ENCODE assay signal across 8 mouse cellular contexts in genomic region chr16:17208389-17209361, GRCm38 (mm10). TPM values are rescaled to one million over a fixed set of nuclear protein-coding genes. Genes with fewer than 3 reads are reported as not detected.
DNase-seq lines count a peak whose midpoint lies in the region; ATAC-seq and TF ChIP-seq lines count a peak whose summit lies in the region.

Rimbp3 (plus strand) TSS chr16:17208603.

- H3K27ac ChIP-seq in heart, embryonic 13.5 days (replicated peaks) = 0 out of 2 replicates have a peak within 1 kb of the TSS, but pooled peaks have one; percentile 2
- peak within 1 kb of the TSS; percentile 28; the same call in 1 of the 2 replicates for H3K27ac ChIP-seq in kidney, postnatal 0 days
- H3K27ac ChIP-seq in liver, embryonic 11.5 days (ENCODE audit: low read depth, low read length) = peak within 1 kb of the TSS; percentile 38

- TF ChIP-seq CTCF in brain, embryonic 14.5 days (IDR thresholded peaks at IDR 0.05; ENCODE audit: borderline replicate concordance, extremely low read depth, insufficient read depth, insufficient read length) = peak; percentile 90
- TF ChIP-seq CTCF in kidney, postnatal 0 days (IDR thresholded peaks at IDR 0.05; ENCODE audit: low read depth) = peak; percentile 85

- WGBS in heart, embryonic 13.5 days = under 1% methylated on average over 85 of the region's 85 CpGs
- WGBS in kidney, postnatal 0 days = under 1% methylated on average over 85 of the region's 85 CpGs
- under 1% methylated on average over 85 of the region's 85 CpGs for WGBS in liver, embryonic 11.5 days

- TF ChIP-seq POLR2A in brain, embryonic 14.5 days (IDR thresholded peaks at IDR 0.05; ENCODE audit: borderline replicate concordance, extremely low read depth, insufficient read depth, insufficient read length, poor library complexity, severe bottlenecking) = no peak

- peaks cover 21% of the 10 kb centered on the region for H3K4me1 ChIP-seq in heart, embryonic 13.5 days
- peaks cover 9% of the 10 kb centered on the region; the same call in 1 of the 2 replicates for H3K4me1 ChIP-seq in kidney, postnatal 0 days (replicated peaks; ENCODE audit: insufficient read depth, low read length)
- peaks cover 18% of the 10 kb centered on the region for H3K4me1 ChIP-seq in liver, embryonic 11.5 days (replicated peaks; ENCODE audit: control insufficient read depth, insufficient read depth, low read length)

- H3K4me2 ChIP-seq in heart, embryonic 13.5 days = peak within 1 kb of the TSS; percentile 100
- H3K4me2 ChIP-seq in kidney, postnatal 0 days (ENCODE audit: low read length) = peak within 1 kb of the TSS; percentile 99
- H3K4me2 ChIP-seq in liver, embryonic 11.5 days = peak within 1 kb of the TSS; percentile 100

- DNase-seq in CD4-positive helper T cell, adult 2 months (ENCODE audit: low read depth, low spot score) = peak; percentile 86
- DNase-seq in brain, embryonic 14.5 days (ENCODE audit: low read depth) = peak; percentile 97
- peak; percentile 90 for DNase-seq in kidney, postnatal 0 days (ENCODE audit: low spot score)
- peak; percentile 88 for DNase-seq in liver, embryonic 11.5 days (ENCODE audit: low spot score)
- DNase-seq in naive thymus-derived CD4-positive, alpha-beta T cell, adult 2 months (ENCODE audit: low read depth) = peak; percentile 86
- DNase-seq in splenic B cell, adult 2 months (ENCODE audit: low read depth, low spot score) = peak; percentile 83

- peaks cover 51% of the 10 kb centered on the region for H3K27me3 ChIP-seq in heart, embryonic 13.5 days (replicated peaks)
- 0 out of 2 replicates have a peak, but pooled peaks cover 4% of the 10 kb centered on the region for H3K27me3 ChIP-seq in kidney, postnatal 0 days (ENCODE audit: insufficient read depth, low read length)
- peaks cover 12% of the 10 kb centered on the region for H3K27me3 ChIP-seq in liver, embryonic 11.5 days (replicated peaks; ENCODE audit: control insufficient read depth, insufficient read depth, low read length)
- H3K27me3 ChIP-seq in splenic B cell, adult 2 months (ENCODE audit: control insufficient read depth, insufficient read depth, low read length, poor library complexity, severe bottlenecking) = no peaks in the 10 kb centered on the region

- H3K36me3 ChIP-seq in heart, embryonic 13.5 days = no peaks in the 10 kb centered on the region
- no peaks in the 10 kb centered on the region for H3K36me3 ChIP-seq in kidney, postnatal 0 days (ENCODE audit: insufficient read depth, low read length)
- no peaks in the 10 kb centered on the region for H3K36me3 ChIP-seq in liver, embryonic 11.5 days (ENCODE audit: control insufficient read depth, insufficient read depth, low read length)
- H3K36me3 ChIP-seq in splenic B cell, adult 2 months (ENCODE audit: control insufficient read depth, insufficient read depth, low read length, poor library complexity, severe bottlenecking) = no peaks in the 10 kb centered on the region

- H3K9ac ChIP-seq in heart, embryonic 13.5 days = peak within 1 kb of the TSS; percentile 77
- H3K9ac ChIP-seq in kidney, postnatal 0 days (ENCODE audit: low read depth, low read length) = peak within 1 kb of the TSS; percentile 55; the same call in 1 of the 2 replicates
- peak within 1 kb of the TSS; percentile 73 for H3K9ac ChIP-seq in liver, embryonic 11.5 days (ENCODE audit: low read depth, low read length)

- H3K4me3 ChIP-seq in heart, embryonic 13.5 days = peak within 1 kb of the TSS; percentile 67
- H3K4me3 ChIP-seq in kidney, postnatal 0 days (replicated peaks; ENCODE audit: low read depth, low read length) = peak within 1 kb of the TSS; percentile 59
- H3K4me3 ChIP-seq in liver, embryonic 11.5 days (ENCODE audit: low read depth, low read length) = peak within 1 kb of the TSS; percentile 75

- H3K9me3 ChIP-seq in heart, embryonic 13.5 days = no peaks in the 10 kb centered on the region
- no peaks in the 10 kb centered on the region for H3K9me3 ChIP-seq in kidney, postnatal 0 days (replicated peaks; ENCODE audit: low read length)
- no peaks in the 10 kb centered on the region for H3K9me3 ChIP-seq in liver, embryonic 11.5 days (ENCODE audit: control insufficient read depth, low read length)

- ATAC-seq in erythroid progenitor cell, adult 5-6 weeks (replicated peaks; ENCODE audit: low FRiP score, poor library complexity, severe bottlenecking) = peak; percentile 70
- ATAC-seq in heart, embryonic 13.5 days (ENCODE audit: extremely low read depth, insufficient number of reproducible peaks, low FRiP score, low TSS enrichment) = peak; percentile 50
- peak; percentile 79 for ATAC-seq in kidney, postnatal 0 days (replicated peaks; ENCODE audit: low FRiP score, low read depth)
- peak; percentile 66 for ATAC-seq in liver, embryonic 11.5 days (replicated peaks; ENCODE audit: low FRiP score)

RNA-seq across cellular contexts. Expression of gene Rimbp3, which starts in this region (rescaled TPM):
- 1.3 and 2.2 TPM in 2 replicates for polyA plus RNA-seq in brain, embryonic 14.5 days (2012; rRNA removed)
- not detected in 2 replicates for total RNA-seq in erythroid progenitor cell, adult 5-6 weeks (2015; ENCODE audit: low replicate concordance)
- total RNA-seq in erythroid progenitor cell, adult 5-6 weeks (2017; ENCODE audit: low replicate concordance) = 0.38 TPM in 1 of 2 replicates, not detected in the other
- polyA plus RNA-seq in heart, embryonic 13.5 days (2015; fragmentation: Nextera tagmentation; extraction: Ambion mirVana) = 0.17 and 0.18 TPM in 2 replicates
- polyA plus RNA-seq in kidney, postnatal 0 days (2015; fragmentation: Nextera tagmentation; extraction: Ambion mirVana) = 0.26 and 0.28 TPM in 2 replicates
- 0.18 and 0.45 TPM in 2 replicates for polyA plus RNA-seq in liver, embryonic 11.5 days (2014; fragmentation: Nextera tagmentation; extraction: Ambion mirVana)

Comparison
In these comparisons a context has a peak if more than half of its experiments do, and no peak if none do; other contexts are left out.
1. Peak in every context shown above with its lines: DNase-seq, ATAC-seq, H3K4me3 ChIP-seq and H3K27ac ChIP-seq.
2. Peak in ATAC-seq in erythroid progenitor cell, adult 5-6 weeks; RNA of the gene not detected or under 1 TPM.
3. Peak in ATAC-seq, H3K4me3 ChIP-seq, H3K27ac ChIP-seq, H3K9ac ChIP-seq and H3K4me2 ChIP-seq in heart, embryonic 13.5 days; RNA of the gene not detected or under 1 TPM.
4. Peak in DNase-seq, ATAC-seq, H3K4me3 ChIP-seq, H3K27ac ChIP-seq, H3K9ac ChIP-seq and H3K4me2 ChIP-seq in kidney, postnatal 0 days; RNA of the gene not detected or under 1 TPM.
5. Peak in DNase-seq, ATAC-seq, H3K4me3 ChIP-seq, H3K27ac ChIP-seq, H3K9ac ChIP-seq and H3K4me2 ChIP-seq in liver, embryonic 11.5 days; RNA of the gene not detected or under 1 TPM.